Mouse (Mus musculus) forebrain, postnatal 0 days (tissue): Measurements from ENCODE around the gene Tnfsf11. TPM values are rescaled to one million over a fixed set of nuclear protein-coding genes. Genes with fewer than 3 reads are reported as not detected.

ENCODE experiments used
- ATAC-seq: fragments of 200-750 bp; cut with Nextera tagmentation; 2 replicates; pipeline ENCODE4 v1.8.0; 2017; ENCODE audit warnings: mild to moderate bottlenecking, moderate library complexity
- DNase-seq: peaks from one replicate; pipeline ENCODE4 v3.0.0-alpha.2; 2015
- H3K27ac ChIP-seq: fragments of 300-500 bp; sonication (generic); 2 replicates; pipeline ENCODE4 v1.5.1; 2014; ENCODE audit warnings: low read depth, mild to moderate bottlenecking, antibody characterized with exemption, low read length, moderate library complexity, mixed read lengths
- H3K27me3 ChIP-seq: fragments of 300-500 bp; sonication (generic); 2 replicates; pipeline ENCODE4 v1.6.1; 2014; ENCODE audit warnings: mild to moderate bottlenecking, low read length, mixed read lengths; ENCODE audit not compliant: insufficient read depth
- H3K36me3 ChIP-seq: fragments of 300-500 bp; sonication (generic); 2 replicates; pipeline ENCODE4 v1.6.1; 2014; ENCODE audit warnings: mild to moderate bottlenecking, moderate library complexity; ENCODE audit not compliant: insufficient read depth
- H3K4me1 ChIP-seq: fragments of 300-500 bp; sonication (generic); 2 replicates; pipeline ENCODE4 v1.6.1; 2014; ENCODE audit warnings: antibody characterized with exemption; ENCODE audit not compliant: insufficient read depth
- H3K4me2 ChIP-seq: fragments of 300-500 bp; sonication (generic); 2 replicates; pipeline ENCODE4 v1.6.1; 2014; ENCODE audit warnings: low read depth, mild to moderate bottlenecking, moderate library complexity
- H3K4me3 ChIP-seq: fragments of 300-500 bp; sonication (generic); 2 replicates; pipeline ENCODE4 v1.5.1; 2014; ENCODE audit warnings: low read depth, low read length, mixed read lengths
- H3K9ac ChIP-seq: fragments of 300-500 bp; sonication (generic); 2 replicates; pipeline ENCODE4 v1.6.1; 2014; ENCODE audit warnings: mild to moderate bottlenecking
- H3K9me3 ChIP-seq: fragments of 300-500 bp; sonication (generic); 2 replicates; pipeline ENCODE4 v1.6.1; 2016; ENCODE audit warnings: low read length
- CTCF ChIP-seq: sonication (generic); IDR thresholded peaks from 2 replicates; pipeline ENCODE4 v1.5.1; 2016; ENCODE audit warnings: antibody characterized with exemption, control low read depth, low read depth
- WGBS: fragments of 180-500 bp; shearing (Covaris S2); extraction: QIAGEN DNeasy Blood & Tissue Kit; methylation state at CpG from one replicate; pipeline ENCODE4 v1.1.7; 2014; 5-methylcytosine and 5-hydroxymethylcytosine counted together
- polyA plus RNA-seq: library from polyadenylated mRNA; unstranded; fragments of >200 nt; fragmentation: Nextera tagmentation; extraction: Ambion mirVana; gene quantifications from 2 replicates; pipeline ENCODE4 v1.2.1, GENCODE M21; 2015
- total RNA-seq: library from RNA; depleted of rRNA; stranded (reverse); fragments of >200 nt; gene quantifications from 2 replicates; pipeline ENCODE4 v1.2.3, GENCODE M21; 2014

Tnfsf11 gene
- total and polyA plus RNA-seq, 2 experiments from 2014 or later = 0.08 to 0.86 TPM

DNA sequence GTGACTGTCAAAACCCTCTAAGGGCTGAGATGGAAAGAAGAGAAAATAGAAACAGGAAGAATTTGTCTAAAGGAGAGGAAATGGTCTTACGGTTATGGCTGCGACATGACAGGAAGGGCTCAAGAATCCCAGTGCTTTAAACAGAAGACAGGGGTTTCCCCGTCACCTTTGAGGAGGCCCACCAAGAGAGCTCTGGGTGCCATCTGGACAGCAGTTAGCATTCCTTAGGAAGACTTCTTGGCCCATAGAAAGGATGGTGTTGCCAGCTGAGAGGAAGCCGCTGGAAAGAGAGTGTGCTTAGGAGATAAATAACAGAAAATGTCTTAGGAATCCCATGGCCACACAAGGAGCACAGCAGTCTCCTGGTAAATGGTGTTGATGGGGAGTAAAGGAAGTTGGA lies 34.3 kb upstream of the Tnfsf11 start:
- WGBS = 86% methylated on average over 4 of the region's 4 CpGs

DNA sequence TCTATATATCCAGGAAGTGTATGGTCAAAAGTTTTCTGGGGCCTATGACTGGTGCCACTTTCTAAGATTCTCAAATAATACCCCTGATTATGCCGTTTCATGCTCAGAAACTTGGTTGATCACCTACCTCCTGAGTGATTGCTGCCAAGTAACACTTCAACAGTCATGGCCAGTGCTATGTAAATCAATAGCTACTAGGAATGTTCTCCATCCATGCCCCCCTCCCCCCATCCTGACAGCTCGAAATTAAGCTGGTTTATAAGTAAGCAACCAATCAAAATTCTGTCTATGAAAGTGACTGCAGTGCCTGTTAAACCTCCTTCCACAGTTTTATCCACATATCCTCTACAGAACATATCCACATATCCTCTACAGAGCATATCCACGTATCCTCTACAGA lies 25.5 kb upstream of the Tnfsf11 start:
- H3K27me3 ChIP-seq = no peaks in the 10 kb centered on the region
- DNase-seq (no peak), ATAC-seq (no peak)
- H3K4me2 ChIP-seq = no peak overlapping the region
- no peak for TF ChIP-seq CTCF
- H3K9me3 ChIP-seq = no peaks in the 10 kb centered on the region
- no peak overlapping the region for H3K4me3 ChIP-seq
- WGBS = 81% methylated on average over 3 of the region's 3 CpGs
- no peak overlapping the region for H3K9ac ChIP-seq
- H3K36me3 ChIP-seq = no peaks in the 10 kb centered on the region
- no peak overlapping the region for H3K27ac ChIP-seq
- H3K4me1 ChIP-seq = no peaks in the 10 kb centered on the region

More for the DNA sequence above, 34.3 kb upstream of the Tnfsf11 start:
- Histone ChIP-seq H3K36me3 (no peaks in the 10 kb centered on the region), H3K9ac (no peak overlapping the region), H3K4me1 (no peaks in the 10 kb centered on the region), H3K27ac (no peak overlapping the region), H3K9me3 (no peaks in the 10 kb centered on the region), H3K4me3 (no peak overlapping the region), H3K4me2 (no peak overlapping the region), H3K27me3 (no peaks in the 10 kb centered on the region)
- ATAC-seq = no peak
- DNase-seq = no peak
- TF ChIP-seq CTCF = no peak

DNA sequence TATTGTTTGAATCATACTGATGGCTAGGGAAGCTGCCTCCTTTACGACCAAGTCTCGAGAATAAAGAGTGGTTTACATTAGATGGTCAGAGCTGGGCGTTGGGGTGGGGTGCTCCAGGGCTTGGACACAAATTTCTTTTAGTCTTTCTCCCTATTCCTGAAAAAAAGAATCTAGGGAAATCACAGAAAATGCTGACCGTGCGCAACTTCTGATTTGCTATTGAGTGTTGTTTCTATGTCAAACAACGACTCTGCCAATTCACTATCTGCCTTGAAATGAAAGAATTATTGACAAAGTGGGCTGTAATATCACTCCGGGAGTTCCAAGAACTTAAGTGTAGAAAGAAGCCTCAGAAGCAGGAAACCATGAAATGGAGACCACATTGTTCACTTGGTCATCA lies 23.5 kb upstream of the Tnfsf11 start:
- no peaks in the 10 kb centered on the region for H3K36me3 ChIP-seq
- DNase-seq = no peak

DNA sequence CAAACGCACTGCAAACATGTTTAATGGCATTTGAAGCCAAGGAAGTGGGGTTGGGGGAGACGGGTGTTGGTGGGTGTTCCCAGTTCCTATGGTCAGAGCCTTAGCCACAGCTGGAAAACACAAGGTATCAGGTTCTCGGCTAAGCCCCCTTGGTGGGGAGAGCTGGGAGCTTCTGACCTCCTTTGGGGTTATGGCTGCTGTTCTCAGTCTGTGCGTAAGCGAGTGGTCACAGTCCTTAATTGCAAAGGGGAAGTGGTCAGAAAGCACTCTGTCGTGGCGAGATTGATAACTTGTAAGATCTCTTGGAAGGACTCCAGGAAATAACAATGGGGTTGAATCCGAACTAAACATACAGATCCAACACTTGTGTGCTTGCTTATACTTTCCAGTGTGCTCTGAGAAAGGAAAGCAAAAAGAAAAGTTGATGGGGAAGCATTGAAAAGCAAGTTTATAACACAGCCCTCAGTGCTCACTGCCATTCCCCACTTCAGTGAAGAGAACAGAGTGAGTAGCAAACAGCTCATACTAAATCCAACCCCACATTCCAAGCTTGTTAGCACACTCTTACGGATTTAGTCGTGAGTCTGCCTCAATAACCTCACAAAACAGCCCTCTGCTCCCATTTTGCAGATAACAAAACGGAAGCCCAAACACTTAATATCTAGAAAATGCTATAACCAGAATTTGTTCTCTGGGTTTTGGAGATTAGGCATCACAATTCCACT lies 22.9 kb upstream of the Tnfsf11 start:
- Histone ChIP-seq H3K9ac (no peak overlapping the region), H3K4me1 (no peaks in the 10 kb centered on the region), H3K36me3 (no peaks in the 10 kb centered on the region), H3K9me3 (no peaks in the 10 kb centered on the region), H3K4me3 (no peak overlapping the region), H3K27me3 (no peaks in the 10 kb centered on the region), H3K27ac (no peak overlapping the region), H3K4me2 (no peak overlapping the region)
- no peak for DNase-seq
- TF ChIP-seq CTCF = no peak
- no peak for ATAC-seq
- 38% methylated on average over 11 of the region's 11 CpGs for whole genome bisulfite sequencing

More for the DNA sequence above, 23.5 kb upstream of the Tnfsf11 start:
- no peak overlapping the region for H3K9ac ChIP-seq
- no peaks in the 10 kb centered on the region for H3K4me1 ChIP-seq
- no peak for TF ChIP-seq CTCF
- H3K4me3 ChIP-seq = no peak overlapping the region
- no peaks in the 10 kb centered on the region for H3K27me3 ChIP-seq
- no peak overlapping the region for H3K4me2 ChIP-seq
- 70% methylated on average over 7 of the region's 7 CpGs for WGBS
- no peak overlapping the region for H3K27ac ChIP-seq
- no peaks in the 10 kb centered on the region for H3K9me3 ChIP-seq
- ATAC-seq = no peak

DNA sequence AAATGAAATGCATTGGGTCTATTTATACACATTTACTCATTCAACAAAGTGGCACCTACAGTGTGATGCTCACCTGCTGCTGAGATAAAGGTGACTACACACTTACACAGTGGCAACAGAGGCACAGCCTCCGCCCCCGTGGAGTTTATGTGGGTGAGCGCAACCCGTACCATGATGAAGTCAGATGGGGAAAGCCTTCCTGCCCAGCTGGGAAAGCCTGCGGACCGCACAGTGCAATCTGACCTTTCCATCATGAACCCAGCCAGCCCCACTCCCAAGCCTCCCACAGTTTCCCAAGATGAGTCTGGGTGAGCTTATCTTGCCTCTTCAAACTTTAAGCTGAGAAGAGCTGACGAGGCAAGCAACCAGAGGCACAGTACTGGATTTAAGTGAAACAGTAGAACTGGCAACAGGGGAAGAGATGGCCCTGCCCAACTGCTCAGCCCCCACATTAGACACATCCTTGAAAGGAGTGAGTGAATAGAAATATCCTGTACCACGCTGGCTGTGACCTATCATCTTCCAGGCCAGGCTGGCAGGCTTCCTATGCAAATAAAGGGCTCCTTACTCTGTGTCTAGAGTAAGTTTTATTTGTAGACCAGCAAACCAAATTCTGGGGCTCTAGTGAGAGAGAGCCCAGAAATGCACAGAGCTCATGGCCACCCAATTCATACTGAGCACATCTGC lies 22.1 kb upstream of the Tnfsf11 start:
- 81% methylated on average over 8 of the region's 8 CpGs for WGBS
- H3K4me2 ChIP-seq = no peak overlapping the region
- DNase-seq (no peak), ATAC-seq (no peak)
- no peak overlapping the region for H3K27ac ChIP-seq
- H3K9me3 ChIP-seq = no peaks in the 10 kb centered on the region
- H3K4me1 ChIP-seq = no peaks in the 10 kb centered on the region
- no peaks in the 10 kb centered on the region for H3K27me3 ChIP-seq
- no peaks in the 10 kb centered on the region for H3K36me3 ChIP-seq
- H3K9ac ChIP-seq = no peak overlapping the region
- H3K4me3 ChIP-seq = no peak overlapping the region
- no peak for TF ChIP-seq CTCF

DNA sequence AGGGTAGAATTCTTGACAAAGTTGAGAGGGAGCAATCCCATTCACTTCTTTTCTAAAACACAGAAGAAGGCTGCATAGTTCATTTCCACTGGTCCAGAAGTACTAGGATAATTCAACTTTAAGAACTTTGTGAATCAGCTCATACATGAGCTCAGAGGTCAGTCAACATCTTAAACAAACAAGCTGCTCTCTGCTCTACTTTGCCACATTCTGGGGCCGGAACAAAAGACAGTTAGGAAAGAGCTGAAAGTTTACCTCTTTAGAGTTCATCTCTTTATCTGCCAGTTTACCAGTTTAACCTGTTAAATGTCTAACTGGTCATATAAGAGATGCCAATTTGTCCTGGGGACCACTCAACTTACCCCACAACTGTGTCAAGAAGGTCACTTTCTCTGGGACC lies 15.5 kb upstream of the Tnfsf11 start:
- ATAC-seq (no peak), DNase-seq (no peak)
- no peak overlapping the region for H3K27ac ChIP-seq
- H3K36me3 ChIP-seq = no peaks in the 10 kb centered on the region
- TF ChIP-seq CTCF = no peak
- H3K4me1 ChIP-seq = no peaks in the 10 kb centered on the region
- no peaks in the 10 kb centered on the region for H3K9me3 ChIP-seq
- 89% methylated on average over 1 of the region's 1 CpGs for WGBS
- H3K4me3 ChIP-seq = no peak overlapping the region
- no peak overlapping the region for H3K9ac ChIP-seq
- H3K27me3 ChIP-seq = no peaks in the 10 kb centered on the region
- no peak overlapping the region for H3K4me2 ChIP-seq

DNA sequence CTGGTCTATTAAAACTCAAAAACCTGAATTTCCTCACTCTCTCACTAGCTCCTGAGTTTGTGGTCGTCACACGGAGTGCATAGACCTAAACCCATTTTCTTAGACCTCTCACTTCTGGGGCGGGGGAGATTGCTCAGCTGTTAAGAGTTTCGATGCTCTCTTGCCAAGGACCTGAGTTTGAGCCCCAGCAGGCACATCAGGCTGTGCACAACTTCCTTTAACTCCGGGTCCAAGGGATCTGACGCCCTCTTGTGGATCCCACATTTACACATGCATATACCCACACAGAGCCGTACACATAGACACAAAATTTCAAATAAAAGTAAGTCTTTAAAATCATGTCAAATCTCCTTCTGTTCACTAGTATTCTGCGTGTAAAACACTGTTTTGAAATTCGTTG lies 15.1 kb upstream of the Tnfsf11 start:
- no peak overlapping the region for H3K4me2 ChIP-seq
- no peaks in the 10 kb centered on the region for H3K9me3 ChIP-seq
- no peak overlapping the region for H3K27ac ChIP-seq
- 84% methylated on average over 9 of the region's 9 CpGs for WGBS
- no peaks in the 10 kb centered on the region for H3K27me3 ChIP-seq
- no peaks in the 10 kb centered on the region for H3K4me1 ChIP-seq
- 0 out of 2 replicates have a peak, but pooled peaks have one; percentile 3 for TF ChIP-seq CTCF
- no peaks in the 10 kb centered on the region for H3K36me3 ChIP-seq
- H3K9ac ChIP-seq = no peak overlapping the region
- ATAC-seq = no peak
- no peak overlapping the region for H3K4me3 ChIP-seq
- DNase-seq = no peak
